Mouse (Mus musculus) kidney, postnatal 14 days (tissue): ENCODE data around the gene Rreb1.
A peak's percentile ranks its signal among the peaks of the same experiment; 100 is the strongest.

Experiments
- DNase-seq: peaks from one replicate; pipeline ENCODE4 v3.0.0; 2022; ENCODE audit warnings: mixed read lengths

Rreb1 gene

GRCm38 (mm10) chr13:37923091-37923490 lies 144.9 kb downstream of the Rreb1 start:
- DNase-seq = no peak

DNA sequence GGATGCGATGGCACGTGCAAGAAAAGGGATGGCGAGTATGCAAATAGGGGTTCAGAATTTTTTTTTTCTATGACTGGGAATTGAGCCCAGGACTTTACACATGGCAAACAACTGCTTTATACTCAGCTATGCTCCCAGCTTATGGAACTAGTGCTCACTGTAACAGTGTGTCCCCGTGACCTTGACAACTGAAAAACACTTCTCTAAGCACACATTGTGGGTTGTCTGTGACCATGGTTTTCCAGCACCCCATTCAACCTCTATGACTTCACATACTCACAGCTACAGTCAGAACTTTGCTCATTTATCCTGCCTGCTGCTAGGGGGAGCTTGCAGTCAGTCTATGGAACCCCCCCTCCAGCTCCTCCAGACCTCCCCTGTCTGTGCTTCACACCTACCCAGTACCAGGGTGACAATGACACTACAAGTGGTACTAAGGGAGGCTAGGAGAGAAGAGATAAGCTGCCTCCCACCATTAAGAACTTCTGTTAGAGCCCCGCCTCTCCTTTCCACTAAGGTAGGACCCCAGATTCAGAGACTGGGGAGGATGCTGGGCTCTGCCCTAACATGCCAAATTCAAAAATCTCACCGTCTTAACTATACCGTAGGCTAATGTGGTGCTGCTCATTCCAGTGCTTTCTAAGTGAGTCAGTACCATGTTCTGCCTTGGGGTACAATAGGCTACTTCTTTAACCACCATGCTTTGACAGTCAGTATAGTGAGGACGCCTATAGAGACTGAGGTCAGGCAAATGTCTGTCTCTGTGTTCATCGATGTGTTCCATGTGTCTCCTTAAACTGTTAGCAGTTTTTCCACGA lies 145.7 kb downstream of the Rreb1 start:
- no peak for DNase-seq

DNA sequence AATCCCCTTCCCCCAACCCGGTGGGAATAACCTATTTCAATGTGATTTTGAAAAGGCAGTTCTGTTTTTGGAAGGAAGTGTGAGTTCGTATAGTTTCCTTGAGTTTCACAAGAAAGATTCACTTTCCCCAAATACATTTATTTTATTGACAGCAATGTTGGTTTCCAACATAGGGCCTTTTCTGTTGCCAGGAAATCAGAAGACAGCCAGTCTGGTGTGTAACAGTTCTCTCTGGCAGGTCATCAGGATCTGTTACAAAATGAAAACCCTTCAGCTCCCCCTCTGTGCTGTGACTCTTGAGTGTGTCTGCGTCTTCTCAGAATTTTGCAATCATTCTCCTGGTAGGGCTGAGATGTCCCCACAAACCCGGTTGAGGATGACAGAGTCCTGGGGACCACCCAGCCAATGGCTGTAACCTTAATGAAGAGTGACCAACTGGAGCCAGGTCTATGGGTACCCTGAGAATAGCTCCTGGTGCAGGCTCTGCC lies 146.3 kb downstream of the Rreb1 start:
- DNase-seq = no peak

GRCm38 (mm10) chr13:37926394-37926793 lies 148.2 kb downstream of the Rreb1 start:
- DNase-seq = no peak

GRCm38 (mm10) chr13:37929532-37929931 lies 151.3 kb downstream of the Rreb1 start:
- no peak for DNase-seq

DNA sequence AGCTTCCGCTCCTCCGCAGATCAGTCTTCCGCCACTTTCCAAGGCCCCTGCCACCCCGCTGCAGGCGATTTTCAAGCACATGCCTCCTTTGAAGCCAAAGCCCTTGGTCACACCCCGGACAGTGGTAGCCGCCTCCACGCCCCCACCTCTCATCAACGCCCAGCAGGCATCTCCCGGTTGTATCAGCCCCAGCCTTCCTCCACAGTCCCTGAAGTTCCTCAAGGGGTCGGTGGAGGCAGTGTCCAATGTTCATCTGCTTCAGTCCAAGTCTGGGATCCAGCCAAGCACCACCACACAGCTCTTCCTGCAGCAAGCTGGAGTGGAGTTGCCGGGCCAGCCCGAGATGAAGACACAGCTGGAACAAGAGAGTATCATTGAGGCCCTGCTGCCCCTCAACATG lies 151.9 kb downstream of the Rreb1 start:
- no peak for DNase-seq

- DNase-seq = no peak
Observed at GRCm38 (mm10) chr13:37930621-37931020, 152.4 kb downstream of the Rreb1 start.

GRCm38 (mm10) chr13:37931210-37931922 lies 153.2 kb downstream of the Rreb1 start:
- peak; percentile 63 for DNase-seq

DNA sequence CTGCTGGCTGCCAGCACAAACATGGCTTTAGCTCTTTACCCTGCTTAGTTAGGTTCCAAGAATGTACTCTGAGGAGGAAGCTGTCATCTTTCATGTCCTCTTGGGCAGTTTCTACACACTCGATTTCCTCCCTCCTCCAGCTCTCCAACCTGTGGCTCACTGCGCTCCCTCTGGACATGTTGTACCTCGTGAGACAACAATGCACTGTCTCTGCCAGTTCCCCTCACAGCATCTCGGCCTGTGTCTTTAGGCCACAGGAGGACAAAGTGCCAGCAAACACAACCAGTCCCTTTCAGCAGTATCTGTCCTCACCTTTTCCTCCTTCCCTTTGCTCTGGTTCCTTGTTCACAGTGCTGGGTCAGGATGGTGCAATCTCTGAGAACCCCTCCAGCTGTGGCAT lies 155.9 kb downstream of the Rreb1 start:
- no peak for DNase-seq

DNA sequence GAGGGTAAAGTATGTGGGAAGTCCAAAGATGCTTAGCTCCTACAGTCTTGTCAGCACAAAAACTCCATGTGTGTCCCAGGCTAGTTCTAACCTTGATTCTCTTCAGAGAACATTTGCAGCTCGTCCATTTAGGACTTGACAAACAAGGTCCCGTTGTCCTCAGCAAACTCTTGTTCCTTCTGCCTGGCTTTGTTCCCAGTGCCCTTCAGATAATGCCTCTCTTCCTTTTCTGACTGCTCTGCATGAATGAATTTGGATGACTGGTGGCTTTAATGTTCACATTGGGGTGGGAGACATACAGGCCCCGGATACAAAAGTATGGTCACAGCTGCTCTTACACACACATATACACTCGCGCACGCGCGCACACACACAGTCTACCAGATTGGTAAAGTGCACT lies 156.7 kb downstream of the Rreb1 start:
- peak; percentile 59 for DNase-seq

GRCm38 (mm10) chr13:37936351-37936750 lies 158.2 kb downstream of the Rreb1 start:
- DNase-seq = no peak

- DNase-seq = peak; percentile 55
Observed at GRCm38 (mm10) chr13:37940167-37940566, 162.0 kb downstream of the Rreb1 start.

- no peak for DNase-seq
Observed at GRCm38 (mm10) chr13:37940649-37941048, 162.4 kb downstream of the Rreb1 start.

GRCm38 (mm10) chr13:37941138-37941645 lies 163.0 kb downstream of the Rreb1 start:
- no peak for DNase-seq

GRCm38 (mm10) chr13:37941950-37942886 lies 164.0 kb downstream of the Rreb1 start:
- DNase-seq = peak; percentile 54

GRCm38 (mm10) chr13:37942887-37943331 lies 164.7 kb downstream of the Rreb1 start:
- peak; percentile 74 for DNase-seq

- no peak for DNase-seq
Observed at GRCm38 (mm10) chr13:37943466-37943865, 165.3 kb downstream of the Rreb1 start.

GRCm38 (mm10) chr13:37944306-37944705 lies 166.1 kb downstream of the Rreb1 start:
- peak; percentile 72 for DNase-seq

DNA sequence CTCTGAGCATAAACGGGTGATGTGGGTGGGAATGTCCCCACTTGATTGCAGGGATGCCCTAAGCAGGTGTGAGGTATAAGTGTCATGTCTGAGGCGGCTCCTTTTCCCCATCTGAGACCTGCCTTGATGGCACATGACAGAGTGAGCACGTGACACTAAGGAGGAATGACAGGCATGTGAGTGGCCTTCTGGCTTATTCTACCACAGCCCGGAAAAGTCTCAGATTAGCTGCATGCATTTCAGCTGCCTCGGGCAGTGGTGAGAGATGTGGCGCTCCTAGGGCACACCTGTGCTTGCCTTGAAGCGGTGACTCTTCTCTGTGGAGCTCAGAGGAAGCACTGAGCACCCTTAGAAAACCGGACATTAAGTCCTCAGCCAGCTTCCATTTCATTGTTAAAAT lies 167.2 kb downstream of the Rreb1 start:
- DNase-seq = no peak

GRCm38 (mm10) chr13:37946734-37947133 lies 168.5 kb downstream of the Rreb1 start:
- peak; percentile 89 for DNase-seq

GRCm38 (mm10) chr13:37952981-37953380 lies 174.8 kb downstream of the Rreb1 start:
- no peak for DNase-seq

DNA sequence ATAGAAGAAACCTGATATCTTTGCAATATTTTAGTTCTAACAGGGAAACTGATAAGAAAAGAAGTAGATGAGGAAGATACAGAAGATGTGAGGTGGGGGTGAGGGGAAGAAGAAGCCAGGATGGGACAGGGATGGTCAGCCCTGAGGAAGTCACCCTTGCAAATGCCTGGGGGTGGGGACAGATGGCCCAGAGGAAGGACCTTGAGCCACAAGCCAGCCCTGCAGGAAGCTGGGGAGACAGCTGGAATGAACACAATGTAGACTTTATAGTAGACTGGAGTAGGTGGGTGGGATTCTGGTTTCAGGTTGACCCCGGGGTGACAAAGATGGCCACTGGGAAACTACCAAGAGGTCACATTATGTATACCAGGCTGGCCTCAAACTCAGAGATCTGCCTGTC lies 176.1 kb downstream of the Rreb1 start:
- no peak for DNase-seq
